ENCODE assay signal across 10 mouse cellular contexts in genomic region chr2:106828573-106829310, GRCm38 (mm10).
DNase-seq lines count a peak whose midpoint lies in the region; ATAC-seq lines count a peak whose summit lies in the region.
"Had no signal": no experiment of that assay in that cellular context is flagged by ENCODE, and none has a peak within 500 bp of the region (broad histone marks: within the 10 kb centered on the region; RNA-seq: fewer than 3 reads in every experiment).

No protein-coding gene starts in this region.

- H3K27ac ChIP-seq in forebrain, embryonic 16.5 days (ENCODE audit: low read length): peak overlapping the region; percentile 65
- peak overlapping the region; percentile 77 for H3K27ac ChIP-seq in neural tube, embryonic 13.5 days (replicated peaks)
- H3K27ac ChIP-seq: macrophage had no signal

- peaks cover 21% of the 10 kb centered on the region for H3K4me1 ChIP-seq in forebrain, embryonic 16.5 days (replicated peaks; ENCODE audit: control insufficient read depth, insufficient read depth, low read length)
- H3K4me1 ChIP-seq in neural tube, embryonic 13.5 days (replicated peaks): peaks cover 33% of the 10 kb centered on the region

- ATAC-seq in forebrain, embryonic 16.5 days: peak; percentile 83
- peak; percentile 55 for ATAC-seq in neural tube, embryonic 13.5 days (ENCODE audit: low read depth)
- no peak for ATAC-seq in erythroid progenitor cell, adult 5-6 weeks (replicated peaks; ENCODE audit: low FRiP score, poor library complexity, severe bottlenecking)

- DNase-seq in cerebellum, postnatal 10 days: peak; percentile 69 to 71
- DNase-seq in cerebellum, adult 8-10 months: no peak
- peak; percentile 19 for DNase-seq in left cerebral cortex, postnatal 4 days
- DNase-seq in left cerebral cortex, postnatal 14 days (ENCODE audit: low spot score in 2 of 2): no peak
- DNase-seq in spleen, postnatal 36 days (ENCODE audit: low spot score in 2 of 2): no peak
- DNase-seq: adrenal gland, postnatal 25 days had no signal

- peak overlapping the region; percentile 19 for H3K4me2 ChIP-seq in forebrain, embryonic 16.5 days (ENCODE audit: low read length)
- peak overlapping the region; percentile 14; the same call in 1 of the 2 replicates for H3K4me2 ChIP-seq in neural tube, embryonic 13.5 days

- no peak overlapping the region for H3K4me3 ChIP-seq in forebrain, embryonic 16.5 days (replicated peaks; ENCODE audit: low read length)
- no peak overlapping the region for H3K4me3 ChIP-seq in neural tube, embryonic 13.5 days

- no peak overlapping the region; the same call in 1 of the 2 replicates for H3K9ac ChIP-seq in forebrain, embryonic 16.5 days (replicated peaks; ENCODE audit: low read depth, low read length)
- peak overlapping the region; percentile 23 for H3K9ac ChIP-seq in neural tube, embryonic 13.5 days

- intact Hi-C loops in left cerebral cortex, postnatal 4 days (cut with DNase I): no loop called here
- intact Hi-C loops in left cerebral cortex, postnatal 14 days (cut with DNase I): no loop called here

- H3K9me3 ChIP-seq in forebrain, embryonic 16.5 days (ENCODE audit: control insufficient read depth, low read length): no peaks in the 10 kb centered on the region
- no peaks in the 10 kb centered on the region for H3K9me3 ChIP-seq in neural tube, embryonic 13.5 days

- 27% methylated on average over 12 of the region's 12 CpGs for WGBS in forebrain, embryonic 16.5 days
- WGBS in neural tube, embryonic 13.5 days: 36% methylated on average over 12 of the region's 12 CpGs

- H3K27me3 ChIP-seq in forebrain, embryonic 16.5 days (replicated peaks; ENCODE audit: control insufficient read depth, insufficient read depth, low read length): no peaks in the 10 kb centered on the region
- no peaks in the 10 kb centered on the region for H3K27me3 ChIP-seq in neural tube, embryonic 13.5 days

- no peaks in the 10 kb centered on the region for H3K36me3 ChIP-seq in forebrain, embryonic 16.5 days (ENCODE audit: control insufficient read depth, insufficient read depth)
- H3K36me3 ChIP-seq in neural tube, embryonic 13.5 days: no peaks in the 10 kb centered on the region

Comparison
In these comparisons a context has a peak if more than half of its experiments do, and no peak if none do; other contexts are left out.
1. DNase-seq: peak in cerebellum, postnatal 10 days (2 of 2) and left cerebral cortex, postnatal 4 days (single experiment); none in cerebellum, adult 8-10 months (single experiment), left cerebral cortex, postnatal 14 days (0 of 2) and spleen, postnatal 36 days (0 of 2).